Mouse (Mus musculus): ENCODE data around the gene Npepl1. TPM values are rescaled to one million over a fixed set of nuclear protein-coding genes. Genes with fewer than 3 reads are reported as not detected.

Npepl1 gene
- polyA plus RNA-seq, 2 experiments, result 21.9 to 26.6 TPM

GRCm38 (mm10) chr2:174130468-174131097 is 20.4 kb downstream of the Npepl1 start:
- TF ChIP-seq CTCF (IDR thresholded peaks at IDR 0.05; ENCODE audit: low read depth) (no peak), EP300 (IDR thresholded peaks at IDR 0.05; ENCODE audit: low read depth) (no peak)
- no peak overlapping the region for H3K9ac ChIP-seq (replicated peaks)
- DNase-seq (ENCODE audit: low read depth in 3 of 3, low spot score in 3 of 3) (no peak), ATAC-seq (ENCODE audit: insufficient read depth) (no peak)
- H3K9me3 ChIP-seq (ENCODE audit: control insufficient read depth, low read length), result no peaks in the 10 kb centered on the region
- no peak overlapping the region for H3K27ac ChIP-seq
- no peak overlapping the region for H3K4me2 ChIP-seq (ENCODE audit: low read depth)
- WGBS (ENCODE audit: insufficient replicate concordance), result 65% methylated on average over 8 of the region's 8 CpGs
- H3K36me3 ChIP-seq (replicated peaks; ENCODE audit: control insufficient read depth, insufficient read depth, low read depth), result no peaks in the 10 kb centered on the region
- no peak overlapping the region for H3K4me3 ChIP-seq (ENCODE audit: insufficient read depth in 1 of 2, low read depth in 2 of 2, low read length in 2 of 2)
- H3K4me1 ChIP-seq (replicated peaks; ENCODE audit: control insufficient read depth in 2 of 2, insufficient read depth in 2 of 2, low read length in 1 of 2), result peaks cover 0 to 7% of the 10 kb centered on the region in 2 experiments; a peak in 2 of 4 replicates
- H3K27me3 ChIP-seq (ENCODE audit: control insufficient read depth, insufficient read depth, low read length), result no peaks in the 10 kb centered on the region

- Histone ChIP-seq H3K4me2 (ENCODE audit: low read depth) (no peak overlapping the region), H3K36me3 (replicated peaks; ENCODE audit: control insufficient read depth, insufficient read depth, low read depth) (no peaks in the 10 kb centered on the region), H3K27me3 (ENCODE audit: control insufficient read depth, insufficient read depth, low read length) (no peaks in the 10 kb centered on the region), H3K9ac (replicated peaks) (no peak overlapping the region), H3K4me3 (ENCODE audit: insufficient read depth in 1 of 2, low read depth in 2 of 2, low read length in 2 of 2) (no peak overlapping the region), H3K9me3 (ENCODE audit: control insufficient read depth, low read length) (no peaks in the 10 kb centered on the region), H3K27ac (no peak overlapping the region), H3K4me1 (replicated peaks; ENCODE audit: control insufficient read depth in 2 of 2, insufficient read depth in 2 of 2, low read length in 1 of 2) (peaks cover 0 to 7% of the 10 kb centered on the region in 2 experiments; a peak in 2 of 4 replicates)
- DNase-seq (ENCODE audit: low read depth in 3 of 3, low spot score in 3 of 3), result peak in 1 of 3 experiments; percentile 17
- TF ChIP-seq EP300 (IDR thresholded peaks at IDR 0.05; ENCODE audit: low read depth) (no peak), CTCF (IDR thresholded peaks at IDR 0.05; ENCODE audit: low read depth) (no peak)
- no peak for ATAC-seq (ENCODE audit: insufficient read depth)
- 56% methylated on average over 8 of the region's 8 CpGs for WGBS (ENCODE audit: insufficient replicate concordance)
Observed at GRCm38 (mm10) chr2:174132413-174132969, 22.3 kb downstream of the Npepl1 start.

- Histone ChIP-seq H3K9me3 (ENCODE audit: control insufficient read depth, low read length) (no peaks in the 10 kb centered on the region), H3K36me3 (replicated peaks; ENCODE audit: control insufficient read depth, insufficient read depth, low read depth) (no peaks in the 10 kb centered on the region), H3K4me3 (ENCODE audit: insufficient read depth in 1 of 2, low read depth in 2 of 2, low read length in 2 of 2) (no peak overlapping the region), H3K27ac (no peak overlapping the region), H3K27me3 (ENCODE audit: control insufficient read depth, insufficient read depth, low read length) (no peaks in the 10 kb centered on the region), H3K4me2 (ENCODE audit: low read depth) (no peak overlapping the region), H3K9ac (replicated peaks) (no peak overlapping the region), H3K4me1 (replicated peaks; ENCODE audit: control insufficient read depth in 2 of 2, insufficient read depth in 2 of 2, low read length in 1 of 2) (no peaks in the 10 kb centered on the region)
- DNase-seq (ENCODE audit: low read depth in 3 of 3, low spot score in 3 of 3) (no peak), ATAC-seq (ENCODE audit: insufficient read depth) (no peak)
- TF ChIP-seq CTCF (IDR thresholded peaks at IDR 0.05; ENCODE audit: low read depth) (no peak), EP300 (IDR thresholded peaks at IDR 0.05; ENCODE audit: low read depth) (no peak)
- 72% methylated on average over 10 of the region's 10 CpGs for WGBS (ENCODE audit: insufficient replicate concordance)
Observed at GRCm38 (mm10) chr2:174159035-174159434, 48.9 kb downstream of the Npepl1 start.

GRCm38 (mm10) chr2:174160461-174160860 is 50.3 kb downstream of the Npepl1 start:
- no peaks in the 10 kb centered on the region for H3K9me3 ChIP-seq (ENCODE audit: control insufficient read depth, low read length)
- WGBS (ENCODE audit: insufficient replicate concordance), result 58% methylated on average over 3 of the region's 3 CpGs
- no peak overlapping the region for H3K4me3 ChIP-seq (ENCODE audit: insufficient read depth in 1 of 2, low read depth in 2 of 2, low read length in 2 of 2)
- no peak overlapping the region for H3K9ac ChIP-seq (replicated peaks)
- no peaks in the 10 kb centered on the region for H3K4me1 ChIP-seq (replicated peaks; ENCODE audit: control insufficient read depth in 2 of 2, insufficient read depth in 2 of 2, low read length in 1 of 2)
- no peaks in the 10 kb centered on the region for H3K27me3 ChIP-seq (ENCODE audit: control insufficient read depth, insufficient read depth, low read length)
- no peak overlapping the region for H3K4me2 ChIP-seq (ENCODE audit: low read depth)
- H3K27ac ChIP-seq, result no peak overlapping the region
- no peaks in the 10 kb centered on the region for H3K36me3 ChIP-seq (replicated peaks; ENCODE audit: control insufficient read depth, insufficient read depth, low read depth)
- ATAC-seq (ENCODE audit: insufficient read depth) (no peak), DNase-seq (ENCODE audit: low read depth in 3 of 3, low spot score in 3 of 3) (no peak)
- TF ChIP-seq CTCF (IDR thresholded peaks at IDR 0.05; ENCODE audit: low read depth) (no peak), EP300 (IDR thresholded peaks at IDR 0.05; ENCODE audit: low read depth) (no peak)

Other genes with a start within 250 kb of the Npepl1 start
- gene Stx16, start 34.0 kb upstream of the Npepl1 start, polyA plus RNA-seq (2012; rRNA removed), result 8.0 and 10.9 TPM in 2 replicates
- 2.1 and 2.4 TPM in 2 replicates for gene Stx16, start 34.0 kb upstream of the Npepl1 start, polyA plus RNA-seq (2014; fragmentation: Nextera tagmentation; extraction: Ambion mirVana)
- 231 and 302 TPM in 2 replicates for gene Gnas, start 174.0 kb downstream of the Npepl1 start, polyA plus RNA-seq (2012; rRNA removed)
- gene Gnas, start 174.0 kb downstream of the Npepl1 start, polyA plus RNA-seq (2014; fragmentation: Nextera tagmentation; extraction: Ambion mirVana), result 286 and 331 TPM in 2 replicates
- gene Gm20721, start 236.4 kb downstream of the Npepl1 start, polyA plus RNA-seq (2012; rRNA removed), result 0.14 and 0.74 TPM in 2 replicates
- gene Gm20721, start 236.4 kb downstream of the Npepl1 start, polyA plus RNA-seq (2014; fragmentation: Nextera tagmentation; extraction: Ambion mirVana), result 0.64 and 0.88 TPM in 2 replicates

Measured in liver, embryonic 14.5 days (tissue).